Mouse (Mus musculus) midbrain, embryonic 12.5 days (tissue): ENCODE results near the gene Tacc2. TPM values are rescaled to one million over a fixed set of nuclear protein-coding genes. Genes with fewer than 3 reads are reported as not detected.

Source experiments
- ATAC-seq: fragments of 200-750 bp; cut with Nextera tagmentation; 2 replicates; pipeline ENCODE4 v1.8.0; 2017; ENCODE audit warnings: low read depth, moderate TSS enrichment, moderate library complexity; ENCODE audit not compliant: low FRiP score
- H3K27ac ChIP-seq: fragments of 300-500 bp; sonication (generic); replicated peaks from 2 replicates; pipeline ENCODE4 v1.5.1; 2016; ENCODE audit warnings: mild to moderate bottlenecking
- H3K27me3 ChIP-seq: fragments of 300-500 bp; sonication (generic); 2 replicates; pipeline ENCODE4 v1.6.1; 2016; ENCODE audit warnings: mild to moderate bottlenecking
- H3K36me3 ChIP-seq: fragments of 300-500 bp; sonication (generic); 2 replicates; pipeline ENCODE4 v1.6.1; 2016
- H3K4me1 ChIP-seq: fragments of 300-500 bp; sonication (generic); 2 replicates; pipeline ENCODE4 v1.6.1; 2016
- H3K4me2 ChIP-seq: fragments of 300-500 bp; sonication (generic); replicated peaks from 2 replicates; pipeline ENCODE4 v1.6.1; 2016; ENCODE audit warnings: mild to moderate bottlenecking, moderate library complexity
- H3K4me3 ChIP-seq: fragments of 300-500 bp; sonication (generic); 2 replicates; pipeline ENCODE4 v1.5.1; 2016; ENCODE audit warnings: mild to moderate bottlenecking
- H3K9ac ChIP-seq: fragments of 300-500 bp; sonication (generic); replicated peaks from 2 replicates; pipeline ENCODE4 v1.6.1; 2016; ENCODE audit warnings: mild to moderate bottlenecking, moderate library complexity
- H3K9me3 ChIP-seq: fragments of 300-500 bp; sonication (generic); 2 replicates; pipeline ENCODE4 v1.6.1; 2016; ENCODE audit warnings: mild to moderate bottlenecking
- WGBS: fragments of 180-500 bp; shearing (Covaris S2); methylation state at CpG from one replicate; pipeline ENCODE4 v1.1.7; 2016; 5-methylcytosine and 5-hydroxymethylcytosine counted together
- polyA plus RNA-seq: library from polyadenylated mRNA; unstranded; fragments of >200 nt; fragmentation: Nextera tagmentation; extraction: Ambion mirVana; gene quantifications from 2 replicates; pipeline ENCODE4 v1.2.1, GENCODE M21; 2016

Gene Tacc2
- polyA plus RNA-seq, 1 experiment from 2014 or later: 73.6 TPM

- ATAC-seq: no peak
- no peak overlapping the region for H3K4me2 ChIP-seq
- no peak overlapping the region for H3K27ac ChIP-seq
- peaks cover 98% of the 10 kb centered on the region for H3K36me3 ChIP-seq
- H3K9ac ChIP-seq: no peak overlapping the region
- H3K27me3 ChIP-seq: no peaks in the 10 kb centered on the region
- 86% methylated on average over 4 of the region's 4 CpGs for WGBS
- no peaks in the 10 kb centered on the region for H3K4me1 ChIP-seq
- no peak overlapping the region for H3K4me3 ChIP-seq
- no peaks in the 10 kb centered on the region for H3K9me3 ChIP-seq
Observed at GRCm38 (mm10) chr7:130741099-130741498, 163.9 kb downstream of the Tacc2 start.

GRCm38 (mm10) chr7:130743239-130744025 lies 166.2 kb downstream of the Tacc2 start:
- ATAC-seq: no peak
- Histone ChIP-seq H3K4me3 (no peak overlapping the region), H3K9me3 (no peaks in the 10 kb centered on the region), H3K4me2 (no peak overlapping the region), H3K36me3 (peaks cover 96% of the 10 kb centered on the region), H3K4me1 (no peaks in the 10 kb centered on the region), H3K27ac (0 out of 2 replicates have a peak overlapping the region, but pooled peaks have one; percentile 35), H3K27me3 (no peaks in the 10 kb centered on the region), H3K9ac (no peak overlapping the region)
- WGBS: 85% methylated on average over 9 of the region's 9 CpGs

DNA sequence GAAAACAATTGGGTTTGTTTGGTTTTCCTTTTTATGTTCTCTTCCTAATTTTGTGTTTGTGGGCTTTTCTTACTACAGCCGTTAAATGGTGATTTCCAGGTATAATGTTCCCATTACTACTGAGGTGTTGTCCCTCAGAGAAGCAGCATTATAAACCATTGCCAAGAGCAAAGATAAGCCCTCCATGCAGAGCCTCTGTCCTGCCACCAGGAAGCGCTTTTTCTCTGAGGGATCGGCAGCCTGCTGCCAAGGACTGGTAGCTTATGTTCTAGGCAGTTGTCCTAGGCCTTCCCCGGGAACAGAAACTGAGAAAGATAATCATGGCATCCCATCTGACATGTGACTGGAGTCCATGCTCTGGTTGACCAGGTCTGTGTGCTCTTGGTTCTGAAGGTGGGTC lies 171.9 kb downstream of the Tacc2 start:
- Histone ChIP-seq H3K4me2 (no peak overlapping the region), H3K4me1 (peaks cover 27% of the 10 kb centered on the region), H3K4me3 (no peak overlapping the region), H3K27me3 (no peaks in the 10 kb centered on the region), H3K27ac (peak overlapping the region; percentile 76; the same call in 1 of the 2 replicates), H3K9me3 (no peaks in the 10 kb centered on the region), H3K9ac (no peak overlapping the region), H3K36me3 (peaks cover 74% of the 10 kb centered on the region)
- ATAC-seq: no peak
- 96% methylated on average over 4 of the region's 4 CpGs for WGBS

DNA sequence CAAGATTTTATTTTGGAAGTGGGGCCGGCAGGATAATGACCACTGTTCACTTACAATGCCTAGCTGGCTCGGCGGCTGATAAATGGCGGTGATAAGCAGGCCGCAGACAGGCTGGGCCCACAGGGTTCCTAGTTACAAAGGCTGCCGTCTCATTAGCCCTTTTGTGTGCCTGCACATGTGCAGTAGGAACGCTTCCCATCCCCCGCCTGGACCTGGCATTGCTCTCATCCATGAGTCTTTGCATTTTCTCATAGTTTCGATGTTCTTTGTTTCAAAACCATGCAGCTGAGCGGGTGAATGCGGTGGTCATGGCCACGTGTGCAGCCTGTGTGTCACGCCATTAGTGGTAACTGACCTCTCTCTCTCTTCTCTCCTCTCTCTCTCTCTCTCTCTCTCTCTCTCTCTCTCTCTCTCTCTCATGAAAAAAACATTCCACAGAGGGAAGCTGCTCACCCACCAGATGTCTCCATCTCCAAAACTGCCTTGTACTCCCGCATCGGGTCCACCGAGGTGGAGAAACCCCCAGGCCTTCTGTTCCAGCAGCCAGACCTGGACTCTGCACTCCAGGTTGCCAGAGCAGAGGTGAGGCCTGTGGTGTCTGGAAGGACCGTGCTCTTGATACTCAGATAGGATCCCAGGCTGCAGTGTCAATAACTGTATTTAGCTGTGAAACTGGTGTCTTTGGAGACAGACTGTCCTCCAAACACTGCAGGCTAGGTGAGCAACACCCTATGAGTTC lies 173.7 kb downstream of the Tacc2 start:
- H3K4me3 ChIP-seq: no peak overlapping the region
- H3K36me3 ChIP-seq: peaks cover 74% of the 10 kb centered on the region
- no peaks in the 10 kb centered on the region for H3K9me3 ChIP-seq
- H3K9ac ChIP-seq: no peak overlapping the region
- peaks cover 27% of the 10 kb centered on the region for H3K4me1 ChIP-seq
- H3K27me3 ChIP-seq: no peaks in the 10 kb centered on the region
- no peak overlapping the region for H3K4me2 ChIP-seq
- H3K27ac ChIP-seq: peak overlapping the region; percentile 76
- peak; percentile 83 for ATAC-seq
- 35% methylated on average over 17 of the region's 17 CpGs for WGBS

GRCm38 (mm10) chr7:130751678-130752077 lies 174.4 kb downstream of the Tacc2 start:
- H3K36me3 ChIP-seq: peaks cover 73% of the 10 kb centered on the region

GRCm38 (mm10) chr7:130754790-130755189 lies 177.6 kb downstream of the Tacc2 start:
- no peak overlapping the region for H3K9ac ChIP-seq
- peaks cover 20% of the 10 kb centered on the region for H3K4me1 ChIP-seq
- ATAC-seq: no peak
- peaks cover 73% of the 10 kb centered on the region for H3K36me3 ChIP-seq
- no peak overlapping the region for H3K27ac ChIP-seq
- H3K27me3 ChIP-seq: no peaks in the 10 kb centered on the region
- H3K4me3 ChIP-seq: no peak overlapping the region
- no peak overlapping the region for H3K4me2 ChIP-seq
- 94% methylated on average over 2 of the region's 2 CpGs for WGBS
- H3K9me3 ChIP-seq: no peaks in the 10 kb centered on the region

More at GRCm38 (mm10) chr7:130751678-130752077, 174.4 kb downstream of the Tacc2 start:
- peaks cover 27% of the 10 kb centered on the region for H3K4me1 ChIP-seq
- no peaks in the 10 kb centered on the region for H3K9me3 ChIP-seq
- peak overlapping the region; percentile 76 for H3K27ac ChIP-seq
- H3K4me2 ChIP-seq: no peak overlapping the region
- H3K27me3 ChIP-seq: no peaks in the 10 kb centered on the region
- ATAC-seq: no peak
- H3K4me3 ChIP-seq: no peak overlapping the region
- H3K9ac ChIP-seq: no peak overlapping the region
- WGBS: 37% methylated on average over 6 of the region's 9 CpGs

DNA sequence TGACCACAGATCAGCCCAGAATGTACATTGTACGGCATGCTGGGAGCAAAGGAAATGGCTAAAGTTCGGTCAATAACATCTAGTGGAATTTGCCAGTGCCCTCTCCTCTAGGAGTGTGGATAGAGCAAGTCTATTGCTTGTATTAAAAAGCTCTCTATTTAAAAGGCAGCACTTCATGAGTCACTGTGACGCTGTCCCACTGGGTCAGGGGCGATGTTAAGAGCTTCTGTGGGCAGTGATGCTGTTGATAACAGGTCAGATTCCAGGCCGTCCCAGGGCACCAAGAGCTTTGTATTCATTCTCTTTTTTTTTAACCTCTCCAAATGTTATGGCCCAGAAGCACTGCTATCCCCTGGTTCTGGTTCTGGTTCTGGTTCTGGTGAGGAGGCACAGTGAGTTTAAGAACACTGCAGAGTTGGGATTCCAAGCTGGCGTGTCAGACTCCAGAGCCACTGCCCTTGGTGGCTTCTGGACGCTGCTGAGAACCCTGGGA lies 179.2 kb downstream of the Tacc2 start:
- no peak overlapping the region for H3K4me3 ChIP-seq
- no peaks in the 10 kb centered on the region for H3K9me3 ChIP-seq
- H3K9ac ChIP-seq: no peak overlapping the region
- H3K27me3 ChIP-seq: no peaks in the 10 kb centered on the region
- 89% methylated on average over 7 of the region's 7 CpGs for WGBS
- H3K36me3 ChIP-seq: peaks cover 86% of the 10 kb centered on the region
- no peak overlapping the region for H3K4me2 ChIP-seq
- no peak for ATAC-seq
- H3K4me1 ChIP-seq: peaks cover 4% of the 10 kb centered on the region; the same call in 1 of the 2 replicates
- no peak overlapping the region for H3K27ac ChIP-seq

DNA sequence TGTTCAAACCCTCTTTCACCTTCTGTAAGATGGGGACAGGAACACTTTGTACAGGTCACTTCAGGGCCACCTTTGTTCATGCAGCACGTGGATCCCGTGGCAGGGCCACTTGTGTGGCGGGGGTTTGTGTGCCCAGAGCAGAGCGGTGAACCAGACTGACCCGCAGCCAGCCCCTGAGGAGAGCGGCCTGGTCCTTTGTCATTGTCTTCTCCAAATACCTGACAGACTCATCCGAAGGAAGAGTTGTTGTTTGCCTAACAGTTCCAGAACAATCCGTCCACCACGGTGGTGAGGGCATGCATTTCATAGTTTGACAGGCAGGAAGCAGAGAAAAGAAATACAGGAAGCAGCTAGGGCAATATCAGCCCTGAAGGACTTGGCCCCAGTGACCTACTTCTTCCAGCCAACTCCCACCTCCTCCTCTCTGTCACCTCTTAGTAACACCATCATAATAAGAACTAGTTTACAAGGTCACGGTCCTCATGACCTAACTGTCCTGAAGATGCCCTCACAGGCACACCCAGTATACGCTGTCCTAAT lies 180.2 kb downstream of the Tacc2 start:
- Histone ChIP-seq H3K4me2 (no peak overlapping the region), H3K4me1 (peaks cover 3% of the 10 kb centered on the region; the same call in 1 of the 2 replicates), H3K9ac (no peak overlapping the region), H3K27ac (no peak overlapping the region), H3K4me3 (no peak overlapping the region), H3K27me3 (no peaks in the 10 kb centered on the region), H3K9me3 (no peaks in the 10 kb centered on the region), H3K36me3 (peaks cover 82% of the 10 kb centered on the region)
- 81% methylated on average over 11 of the region's 11 CpGs for WGBS
- no peak for ATAC-seq

- H3K9ac ChIP-seq: no peak overlapping the region
- 37% methylated on average over 17 of the region's 17 CpGs for WGBS
- peaks cover 65% of the 10 kb centered on the region for H3K36me3 ChIP-seq
Observed at GRCm38 (mm10) chr7:130762071-130762897, 185.0 kb downstream of the Tacc2 start.

DNA sequence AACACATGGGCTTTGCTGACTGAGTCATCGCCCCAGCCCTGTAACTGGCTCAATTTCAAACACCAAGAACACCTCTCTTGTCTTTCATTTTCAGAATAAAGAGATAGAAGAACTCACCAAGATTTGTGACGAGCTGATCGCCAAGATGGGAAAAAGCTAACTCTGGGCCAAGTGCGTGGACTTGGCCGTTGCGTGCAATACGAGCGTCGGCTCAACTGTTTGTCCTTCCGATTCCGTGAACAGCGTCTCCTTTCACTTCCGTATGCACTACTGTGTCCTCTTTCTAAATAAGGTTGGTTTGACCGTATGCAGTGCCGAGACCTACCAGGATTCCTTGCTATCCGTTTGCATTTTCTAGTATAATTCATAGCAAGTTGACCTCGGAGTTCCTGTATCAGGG lies 186.9 kb downstream of the Tacc2 start:
- Histone ChIP-seq H3K4me2 (no peak overlapping the region), H3K27ac (no peak overlapping the region), H3K4me3 (no peak overlapping the region), H3K27me3 (no peaks in the 10 kb centered on the region), H3K36me3 (peaks cover 52% of the 10 kb centered on the region), H3K9ac (no peak overlapping the region), H3K9me3 (no peaks in the 10 kb centered on the region), H3K4me1 (peaks cover 5% of the 10 kb centered on the region; the same call in 1 of the 2 replicates)
- WGBS: 95% methylated on average over 17 of the region's 17 CpGs
- ATAC-seq: no peak

More at GRCm38 (mm10) chr7:130762071-130762897, 185.0 kb downstream of the Tacc2 start:
- no peak overlapping the region for H3K4me3 ChIP-seq
- H3K27me3 ChIP-seq: no peaks in the 10 kb centered on the region
- H3K4me1 ChIP-seq: peaks cover 5% of the 10 kb centered on the region; the same call in 1 of the 2 replicates
- ATAC-seq: peak; percentile 75
- H3K27ac ChIP-seq: peak overlapping the region; percentile 52
- no peaks in the 10 kb centered on the region for H3K9me3 ChIP-seq
- H3K4me2 ChIP-seq: no peak overlapping the region

- Histone ChIP-seq H3K4me3 (no peak overlapping the region), H3K27ac (no peak overlapping the region), H3K27me3 (no peaks in the 10 kb centered on the region), H3K9ac (no peak overlapping the region), H3K4me1 (peaks cover 5% of the 10 kb centered on the region; the same call in 1 of the 2 replicates), H3K4me2 (no peak overlapping the region), H3K9me3 (no peaks in the 10 kb centered on the region), H3K36me3 (peaks cover 29% of the 10 kb centered on the region)
- ATAC-seq: no peak
- WGBS: 78% methylated on average over 30 of the region's 30 CpGs
Observed at GRCm38 (mm10) chr7:130766411-130767170, 189.4 kb downstream of the Tacc2 start.
